Mouse (Mus musculus) forebrain, embryonic 14.5 days (tissue): Measurements from ENCODE around the gene Nfyb. TPM values are rescaled to one million over a fixed set of nuclear protein-coding genes. Genes with fewer than 3 reads are reported as not detected.

Experiments used
- ATAC-seq: fragments of 200-750 bp; cut with Nextera tagmentation; 2 replicates; pipeline ENCODE4 v1.8.0; 2017; ENCODE audit warnings: mild to moderate bottlenecking, moderate library complexity
- DNase-seq: peaks from one replicate; pipeline ENCODE4 v3.0.0-alpha.2; 2015; ENCODE audit warnings: low spot score
- H3K27ac ChIP-seq: fragments of 300-500 bp; sonication (generic); 2 replicates; pipeline ENCODE4 v1.5.1; 2014; ENCODE audit warnings: low read depth, mild to moderate bottlenecking, control low read depth, low read length, moderate library complexity
- H3K27me3 ChIP-seq: fragments of 300-500 bp; sonication (generic); replicated peaks from 2 replicates; pipeline ENCODE4 v1.6.1; 2014; ENCODE audit warnings: low read length, control low read depth, mixed read lengths; ENCODE audit not compliant: control insufficient read depth, insufficient read depth
- H3K36me3 ChIP-seq: fragments of 300-500 bp; sonication (generic); 2 replicates; pipeline ENCODE4 v1.6.1; 2014; ENCODE audit warnings: low read length, control low read depth; ENCODE audit not compliant: control insufficient read depth, insufficient read depth
- H3K4me1 ChIP-seq: fragments of 300-500 bp; sonication (generic); 2 replicates; pipeline ENCODE4 v1.6.1; 2014; ENCODE audit warnings: antibody characterized with exemption, low read length, control low read depth; ENCODE audit not compliant: control insufficient read depth, insufficient read depth
- H3K4me2 ChIP-seq: fragments of 300-500 bp; sonication (generic); 2 replicates; pipeline ENCODE4 v1.6.1; 2014; ENCODE audit warnings: mild to moderate bottlenecking, control low read depth, low read length
- H3K4me3 ChIP-seq: fragments of 300-500 bp; sonication (generic); 2 replicates; pipeline ENCODE4 v1.5.1; 2014; ENCODE audit warnings: low read depth, low read length, control low read depth
- H3K9ac ChIP-seq: fragments of 300-500 bp; sonication (generic); 2 replicates; pipeline ENCODE4 v1.6.1; 2014; ENCODE audit warnings: mild to moderate bottlenecking, low read length, control low read depth, moderate library complexity
- H3K9me3 ChIP-seq: fragments of 300-500 bp; sonication (generic); replicated peaks from 2 replicates; pipeline ENCODE4 v1.6.1; 2016; ENCODE audit warnings: low read length, control low read depth, mixed read lengths; ENCODE audit not compliant: control insufficient read depth
- WGBS: fragments of 180-500 bp; shearing (Covaris S2); extraction: QIAGEN DNeasy Blood & Tissue Kit; methylation state at CpG from one replicate; pipeline ENCODE4 v1.1.7; 2014; 5-methylcytosine and 5-hydroxymethylcytosine counted together
- polyA plus RNA-seq: library from polyadenylated mRNA; unstranded; fragments of >200 nt; fragmentation: Nextera tagmentation; extraction: Ambion mirVana; gene quantifications from 2 replicates; pipeline ENCODE4 v1.2.1, GENCODE M21; 2014

Nfyb gene
- polyA plus RNA-seq, 1 experiment from 2014 or later, result 69.1 TPM

GRCm38 (mm10) chr10:82800094-82800493, 36.1 kb upstream of the Nfyb start:
- H3K9me3 ChIP-seq, result no peaks in the 10 kb centered on the region
- DNase-seq (no peak), ATAC-seq (no peak)
- no peak overlapping the region for H3K4me2 ChIP-seq
- no peaks in the 10 kb centered on the region for H3K27me3 ChIP-seq
- H3K9ac ChIP-seq, result no peak overlapping the region
- no peak overlapping the region for H3K4me3 ChIP-seq
- H3K27ac ChIP-seq, result no peak overlapping the region
- WGBS, result 59% methylated on average over 5 of the region's 5 CpGs
- H3K36me3 ChIP-seq, result no peaks in the 10 kb centered on the region
- no peaks in the 10 kb centered on the region for H3K4me1 ChIP-seq

- Histone ChIP-seq H3K27ac (no peak overlapping the region), H3K27me3 (no peaks in the 10 kb centered on the region), H3K9ac (no peak overlapping the region), H3K4me3 (no peak overlapping the region), H3K4me2 (no peak overlapping the region), H3K4me1 (no peaks in the 10 kb centered on the region), H3K36me3 (no peaks in the 10 kb centered on the region), H3K9me3 (no peaks in the 10 kb centered on the region)
- ATAC-seq (no peak), DNase-seq (no peak)
- 60% methylated on average over 11 of the region's 11 CpGs for WGBS
These were observed 34.5 kb upstream of the Nfyb start for GRCm38 (mm10) chr10:82798312-82798933.

GRCm38 (mm10) chr10:82797119-82797491, 33.2 kb upstream of the Nfyb start:
- no peak overlapping the region for H3K4me3 ChIP-seq
- H3K4me1 ChIP-seq, result no peaks in the 10 kb centered on the region
- H3K27ac ChIP-seq, result 0 out of 2 replicates have a peak overlapping the region, but pooled peaks have one; percentile 52
- DNase-seq (no peak), ATAC-seq (no peak)
- H3K27me3 ChIP-seq, result no peaks in the 10 kb centered on the region
- WGBS, result 90% methylated on average over 4 of the region's 4 CpGs
- H3K9me3 ChIP-seq, result no peaks in the 10 kb centered on the region
- H3K9ac ChIP-seq, result no peak overlapping the region
- H3K36me3 ChIP-seq, result no peaks in the 10 kb centered on the region
- no peak overlapping the region for H3K4me2 ChIP-seq

GRCm38 (mm10) chr10:82796471-82797118, 32.7 kb upstream of the Nfyb start:
- ATAC-seq, result no peak
- 36% methylated on average over 12 of the region's 12 CpGs for WGBS
- DNase-seq, result peak; percentile 36
- H3K4me3 ChIP-seq, result no peak overlapping the region
- no peaks in the 10 kb centered on the region for H3K4me1 ChIP-seq
- no peaks in the 10 kb centered on the region for H3K36me3 ChIP-seq
- no peak overlapping the region for H3K4me2 ChIP-seq
- peak overlapping the region; percentile 25; the same call in 1 of the 2 replicates for H3K9ac ChIP-seq
- no peaks in the 10 kb centered on the region for H3K27me3 ChIP-seq
- H3K27ac ChIP-seq, result 0 out of 2 replicates have a peak overlapping the region, but pooled peaks have one; percentile 52
- no peaks in the 10 kb centered on the region for H3K9me3 ChIP-seq

- Histone ChIP-seq H3K9ac (no peak overlapping the region), H3K27me3 (no peaks in the 10 kb centered on the region), H3K9me3 (no peaks in the 10 kb centered on the region), H3K4me2 (peak overlapping the region; percentile 33), H3K4me3 (no peak overlapping the region), H3K4me1 (no peaks in the 10 kb centered on the region), H3K27ac (no peak overlapping the region), H3K36me3 (no peaks in the 10 kb centered on the region)
- DNase-seq (peak; percentile 3), ATAC-seq (peak; percentile 44; the same call in 1 of the 2 replicates)
- 48% methylated on average over 8 of the region's 8 CpGs for WGBS
These were observed 31.8 kb upstream of the Nfyb start for GRCm38 (mm10) chr10:82795767-82796166.

GRCm38 (mm10) chr10:82795071-82795731, 31.3 kb upstream of the Nfyb start:
- no peaks in the 10 kb centered on the region for H3K4me1 ChIP-seq
- H3K36me3 ChIP-seq, result no peaks in the 10 kb centered on the region
- peak overlapping the region; percentile 57; the same call in 1 of the 2 replicates for H3K27ac ChIP-seq
- peak; percentile 90 for ATAC-seq
- H3K9me3 ChIP-seq, result no peaks in the 10 kb centered on the region
- H3K4me2 ChIP-seq, result peak overlapping the region; percentile 33
- WGBS, result 37% methylated on average over 15 of the region's 15 CpGs
- H3K27me3 ChIP-seq, result no peaks in the 10 kb centered on the region
- peak overlapping the region; percentile 22 for H3K9ac ChIP-seq
- DNase-seq, result peak; percentile 81
- H3K4me3 ChIP-seq, result no peak overlapping the region

- Histone ChIP-seq H3K27ac (no peak overlapping the region), H3K9ac (no peak overlapping the region), H3K4me1 (no peaks in the 10 kb centered on the region), H3K36me3 (no peaks in the 10 kb centered on the region), H3K4me2 (no peak overlapping the region), H3K27me3 (no peaks in the 10 kb centered on the region), H3K9me3 (no peaks in the 10 kb centered on the region), H3K4me3 (no peak overlapping the region)
- WGBS, result 71% methylated on average over 2 of the region's 2 CpGs
- DNase-seq (no peak), ATAC-seq (no peak)
These were observed 28.4 kb upstream of the Nfyb start for GRCm38 (mm10) chr10:82792311-82792710.

- Histone ChIP-seq H3K9ac (no peak overlapping the region), H3K9me3 (no peaks in the 10 kb centered on the region), H3K4me3 (no peak overlapping the region), H3K36me3 (no peaks in the 10 kb centered on the region), H3K4me2 (no peak overlapping the region), H3K27ac (no peak overlapping the region), H3K4me1 (no peaks in the 10 kb centered on the region), H3K27me3 (no peaks in the 10 kb centered on the region)
- DNase-seq, result no peak
- WGBS, result 94% methylated on average over 3 of the region's 3 CpGs
- no peak for ATAC-seq
These were observed 27.8 kb upstream of the Nfyb start for GRCm38 (mm10) chr10:82791713-82792112.

GRCm38 (mm10) chr10:82790504-82790903, 26.6 kb upstream of the Nfyb start:
- Histone ChIP-seq H3K4me2 (no peak overlapping the region), H3K9ac (no peak overlapping the region), H3K27me3 (no peaks in the 10 kb centered on the region), H3K36me3 (no peaks in the 10 kb centered on the region), H3K4me3 (no peak overlapping the region), H3K27ac (no peak overlapping the region), H3K9me3 (no peaks in the 10 kb centered on the region), H3K4me1 (no peaks in the 10 kb centered on the region)
- DNase-seq (no peak), ATAC-seq (no peak)
- WGBS, result 90% methylated on average over 5 of the region's 5 CpGs
